Mouse (Mus musculus) G1E (cell line): ENCODE measurements around the gene Tmem56.

Source experiments
- CTCF ChIP-seq: IDR thresholded peaks from 2 replicates; pipeline ENCODE4 v1.5.1; 2012; ENCODE audit warnings: low read depth, low read length, inconsistent platforms, mixed read lengths
- GATA1 ChIP-seq: IDR thresholded peaks from 2 replicates; pipeline ENCODE4 v1.6.1; 2012; ENCODE audit warnings: borderline replicate concordance, low read length, inconsistent platforms, mixed read lengths
- POLR2AphosphoS5 ChIP-seq: IDR thresholded peaks from 2 replicates; pipeline ENCODE4 v1.6.1; 2012; ENCODE audit warnings: low read depth, low read length, inconsistent platforms; ENCODE audit not compliant: insufficient replicate concordance

DNA sequence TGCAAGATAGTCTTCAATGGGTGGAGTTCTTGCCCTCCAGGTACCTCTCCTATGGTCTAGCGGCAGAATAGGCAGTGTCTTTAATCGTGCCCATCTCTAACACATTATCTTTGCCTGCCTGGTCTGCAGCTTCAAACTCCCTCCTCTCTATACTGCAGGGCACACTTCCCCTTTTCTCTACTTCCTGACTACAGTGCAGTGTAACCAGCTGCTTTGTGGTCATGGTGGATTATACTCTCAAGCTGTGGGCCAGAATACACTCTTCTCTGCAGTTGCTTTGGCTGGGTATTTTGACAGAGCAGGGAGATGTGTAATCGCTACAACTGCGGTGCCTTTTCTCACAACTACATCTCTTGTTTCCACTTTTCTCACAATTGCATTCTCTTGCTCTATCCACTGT is 40.0 kb downstream of the Tmem56 start:
- TF ChIP-seq CTCF = no peak
- TF ChIP-seq GATA1 = no peak
- TF ChIP-seq POLR2AphosphoS5 = no peak
